Mouse (Mus musculus) heart, postnatal 0 days (tissue): ENCODE measurements around the gene Cx3cr1. TPM values are rescaled to one million over a fixed set of nuclear protein-coding genes. Genes with fewer than 3 reads are reported as not detected.

Experiments used
- ATAC-seq: fragments of 200-750 bp; cut with Nextera tagmentation; 2 replicates; pipeline ENCODE4 v1.8.0; 2017; ENCODE audit warnings: low read depth, moderate number of reproducible peaks, moderate library complexity; ENCODE audit not compliant: insufficient read depth
- DNase-seq: peaks from one replicate; pipeline ENCODE4 v3.0.0-alpha.2; 2016; ENCODE audit warnings: low spot score
- H3K27ac ChIP-seq: fragments of 300-500 bp; sonication (generic); 2 replicates; pipeline ENCODE4 v1.5.1; 2014; ENCODE audit warnings: low read depth, mild to moderate bottlenecking
- H3K27me3 ChIP-seq: fragments of 300-500 bp; sonication (generic); 2 replicates; pipeline ENCODE4 v1.6.1; 2014; ENCODE audit warnings: low read length, mixed read lengths; ENCODE audit not compliant: control insufficient read depth, insufficient read depth
- H3K36me3 ChIP-seq: fragments of 300-500 bp; sonication (generic); replicated peaks from 2 replicates; pipeline ENCODE4 v1.6.1; 2014; ENCODE audit warnings: low read length, mixed read lengths; ENCODE audit not compliant: control insufficient read depth, insufficient read depth
- H3K4me1 ChIP-seq: fragments of 300-500 bp; sonication (generic); 2 replicates; pipeline ENCODE4 v1.6.1; 2014; ENCODE audit warnings: antibody characterized with exemption; ENCODE audit not compliant: control insufficient read depth, insufficient read depth
- H3K4me2 ChIP-seq: fragments of 300-500 bp; sonication (generic); 2 replicates; pipeline ENCODE4 v1.6.1; 2014; ENCODE audit warnings: low read depth, mild to moderate bottlenecking, low read length, moderate library complexity
- H3K4me3 ChIP-seq: fragments of 300-500 bp; sonication (generic); 2 replicates; pipeline ENCODE4 v1.5.1; 2014; ENCODE audit warnings: low read depth, low read length
- H3K9ac ChIP-seq: fragments of 300-500 bp; sonication (generic); replicated peaks from 2 replicates; pipeline ENCODE4 v1.6.1; 2014; ENCODE audit warnings: low read depth, low read length, mixed read lengths
- H3K9me3 ChIP-seq: fragments of 300-500 bp; sonication (generic); replicated peaks from 2 replicates; pipeline ENCODE4 v1.6.1; 2016; ENCODE audit warnings: low read length; ENCODE audit not compliant: control insufficient read depth
- CTCF ChIP-seq: IDR thresholded peaks from 2 replicates; pipeline ENCODE4 v1.5.1; 2016; ENCODE audit warnings: antibody characterized with exemption, control low read depth, low read depth
- EP300 ChIP-seq: IDR thresholded peaks from 2 replicates; pipeline ENCODE4 v1.6.1; 2016; ENCODE audit warnings: antibody characterized with exemption, low read depth
- WGBS: fragments of 180-500 bp; shearing (Covaris S2); extraction: QIAGEN DNeasy Blood & Tissue Kit; methylation state at CpG from one replicate; pipeline ENCODE4 v1.1.7; 2014; 5-methylcytosine and 5-hydroxymethylcytosine counted together
- polyA plus RNA-seq: library from polyadenylated mRNA; unstranded; fragments of >200 nt; fragmentation: Nextera tagmentation; extraction: Ambion mirVana; gene quantifications from 2 replicates; pipeline ENCODE4 v1.2.1, GENCODE M21; 2015
- total RNA-seq: library from RNA; depleted of rRNA; stranded (reverse); fragments of >200 nt; gene quantifications from 2 replicates; pipeline ENCODE4 v1.2.3, GENCODE M21; 2014; ENCODE audit warnings: low replicate concordance

Cx3cr1 gene
- total and polyA plus RNA-seq, 2 experiments from 2014 or later = 4.7 to 5.2 TPM

- WGBS = 95% methylated on average over 2 of the region's 2 CpGs
- no peak overlapping the region for H3K4me3 ChIP-seq
- no peak overlapping the region for H3K27ac ChIP-seq
- no peaks in the 10 kb centered on the region for H3K36me3 ChIP-seq
- H3K27me3 ChIP-seq = no peaks in the 10 kb centered on the region
- no peak for ATAC-seq
- no peaks in the 10 kb centered on the region for H3K4me1 ChIP-seq
- H3K4me2 ChIP-seq = no peak overlapping the region
- no peak for DNase-seq
- no peak for TF ChIP-seq EP300
- no peak for TF ChIP-seq CTCF
- H3K9ac ChIP-seq = no peak overlapping the region
- H3K9me3 ChIP-seq = no peaks in the 10 kb centered on the region
These were observed 31.5 kb upstream of the Cx3cr1 start for GRCm38 (mm10) chr9:120101165-120101564.

DNA sequence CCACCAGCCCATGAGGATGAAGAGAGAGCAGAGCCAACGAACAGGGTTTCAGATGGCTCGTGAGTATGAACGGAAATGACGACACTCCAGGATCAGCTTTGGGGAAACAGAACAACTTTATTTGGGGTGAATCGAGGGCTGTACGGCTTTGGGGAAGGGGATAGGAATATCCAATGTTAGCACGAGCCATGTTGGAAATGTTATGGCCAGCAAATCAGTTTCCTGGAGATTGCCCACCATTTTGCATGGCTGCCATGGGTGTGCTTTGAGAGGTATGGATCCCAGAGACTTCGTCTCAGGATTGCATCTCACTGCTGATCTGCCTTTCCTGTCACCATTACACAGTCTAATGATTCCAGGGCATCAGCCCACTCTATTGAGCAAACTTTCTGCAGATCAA lies 29.6 kb upstream of the Cx3cr1 start:
- Histone ChIP-seq H3K36me3 (no peaks in the 10 kb centered on the region), H3K9me3 (no peaks in the 10 kb centered on the region), H3K9ac (no peak overlapping the region), H3K4me3 (no peak overlapping the region), H3K4me2 (no peak overlapping the region), H3K27me3 (no peaks in the 10 kb centered on the region), H3K4me1 (no peaks in the 10 kb centered on the region), H3K27ac (no peak overlapping the region)
- TF ChIP-seq CTCF (no peak), EP300 (no peak)
- DNase-seq = no peak
- 74% methylated on average over 8 of the region's 8 CpGs for WGBS
- ATAC-seq = no peak

- no peaks in the 10 kb centered on the region for H3K36me3 ChIP-seq
- H3K27ac ChIP-seq = no peak overlapping the region
- WGBS = 18% methylated on average over 7 of the region's 7 CpGs
- H3K4me3 ChIP-seq = no peak overlapping the region
- TF ChIP-seq CTCF (peak; percentile 78), EP300 (no peak)
- no peak overlapping the region for H3K9ac ChIP-seq
- DNase-seq (peak; percentile 69), ATAC-seq (peak; percentile 64; the same call in 1 of the 2 replicates)
- H3K4me1 ChIP-seq = no peaks in the 10 kb centered on the region
- H3K9me3 ChIP-seq = no peaks in the 10 kb centered on the region
- H3K4me2 ChIP-seq = no peak overlapping the region
- no peaks in the 10 kb centered on the region for H3K27me3 ChIP-seq
These were observed 29.0 kb upstream of the Cx3cr1 start for GRCm38 (mm10) chr9:120098682-120099081.

DNA sequence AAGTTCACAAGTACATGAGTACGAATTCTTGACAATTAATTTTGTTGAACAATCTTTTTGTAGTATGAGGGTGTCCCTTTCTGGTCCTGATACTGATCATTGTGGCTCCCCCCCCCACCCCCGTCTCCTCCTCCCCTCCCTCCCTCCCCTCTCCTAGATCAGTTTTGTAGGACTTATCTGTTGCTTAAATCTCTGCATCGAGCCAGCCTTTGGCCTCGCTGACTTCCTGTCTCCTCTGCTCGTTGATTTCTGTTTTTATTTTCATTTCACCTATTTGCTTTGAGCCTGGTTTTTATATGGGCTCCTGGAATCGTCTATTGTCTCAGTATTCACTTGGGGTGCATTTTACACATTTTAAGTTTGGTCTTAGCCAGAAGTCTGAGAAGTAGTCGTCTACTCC lies 26.2 kb upstream of the Cx3cr1 start:
- Histone ChIP-seq H3K4me1 (no peaks in the 10 kb centered on the region), H3K27me3 (no peaks in the 10 kb centered on the region), H3K4me2 (no peak overlapping the region), H3K27ac (no peak overlapping the region), H3K4me3 (no peak overlapping the region), H3K9me3 (no peaks in the 10 kb centered on the region), H3K9ac (no peak overlapping the region), H3K36me3 (no peaks in the 10 kb centered on the region)
- 50% methylated on average over 7 of the region's 7 CpGs for WGBS
- ATAC-seq (no peak), DNase-seq (no peak)
- TF ChIP-seq CTCF = no peak
- TF ChIP-seq EP300 = no peak

DNA sequence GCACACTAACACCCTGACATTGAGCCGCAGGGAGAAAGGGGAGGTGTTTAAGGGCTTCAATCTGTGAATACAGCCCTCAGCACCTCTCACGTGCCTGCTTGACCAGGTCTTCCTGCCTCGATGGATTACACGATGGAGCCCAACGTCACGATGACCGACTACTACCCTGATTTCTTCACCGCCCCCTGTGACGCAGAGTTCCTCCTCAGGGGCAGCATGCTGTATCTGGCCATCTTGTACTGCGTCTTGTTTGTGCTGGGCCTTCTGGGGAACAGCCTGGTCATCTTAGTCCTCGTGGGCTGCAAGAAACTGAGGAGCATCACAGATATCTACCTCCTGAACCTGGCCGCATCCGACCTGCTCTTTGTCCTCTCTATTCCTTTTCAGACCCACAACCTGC lies 24.0 kb upstream of the Cx3cr1 start:
- Histone ChIP-seq H3K4me1 (no peaks in the 10 kb centered on the region), H3K27me3 (no peaks in the 10 kb centered on the region), H3K9ac (no peak overlapping the region), H3K36me3 (no peaks in the 10 kb centered on the region), H3K9me3 (no peaks in the 10 kb centered on the region), H3K4me2 (no peak overlapping the region), H3K4me3 (no peak overlapping the region), H3K27ac (no peak overlapping the region)
- ATAC-seq (no peak), DNase-seq (no peak)
- 75% methylated on average over 13 of the region's 13 CpGs for WGBS
- TF ChIP-seq EP300 (no peak), CTCF (no peak)

DNA sequence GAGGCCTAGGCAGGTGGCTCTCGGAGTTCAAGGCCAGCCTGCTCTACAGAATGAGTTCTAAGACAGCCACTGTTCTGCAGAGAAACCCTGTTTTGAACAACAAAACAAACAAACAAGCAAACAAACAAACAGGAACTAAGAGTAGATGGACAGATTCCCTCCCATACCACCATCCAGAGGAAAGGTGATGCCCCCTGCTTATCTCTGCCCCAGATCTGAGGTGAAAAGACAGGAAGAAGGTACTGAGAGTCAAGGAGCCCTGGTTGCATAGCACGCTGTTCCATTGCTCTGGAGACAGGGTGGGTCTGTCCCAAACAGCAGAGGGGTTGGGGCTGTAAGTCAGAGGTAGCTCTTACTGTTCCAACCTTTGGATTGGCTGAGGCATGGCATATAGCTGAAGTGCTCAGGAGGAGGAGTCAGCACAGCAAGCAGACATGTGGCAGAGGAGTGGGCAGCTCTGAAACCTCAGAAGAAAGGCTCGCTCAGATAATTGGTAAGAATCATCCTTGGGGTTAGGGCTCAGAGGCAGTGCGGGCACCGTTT lies 22.1 kb upstream of the Cx3cr1 start, which contains the start of gene Ccr8:
Gene Ccr8 (plus strand): TSS at position 419 of the 543 bp plus-strand sequence.
- no peak within 1 kb of the TSS for H3K27ac ChIP-seq
- ATAC-seq (no peak), DNase-seq (no peak)
- H3K36me3 ChIP-seq = no peaks in the 10 kb centered on the region
- no peaks in the 10 kb centered on the region for H3K9me3 ChIP-seq
- no peaks in the 10 kb centered on the region for H3K27me3 ChIP-seq
- no peak within 1 kb of the TSS for H3K4me3 ChIP-seq
- no peak within 1 kb of the TSS for H3K9ac ChIP-seq
- no peaks in the 10 kb centered on the region for H3K4me1 ChIP-seq
- no peak within 1 kb of the TSS for H3K4me2 ChIP-seq
- WGBS = 65% methylated on average over 5 of the region's 5 CpGs
- no peak for TF ChIP-seq CTCF
